Mouse (Mus musculus) ES-Bruce4 (cell line): ENCODE results near the gene Grin1.
A peak's percentile ranks its signal among the peaks of the same experiment; 100 is the strongest.

Experiments
- CTCF ChIP-seq: IDR thresholded peaks from one replicate; pipeline ENCODE4 v1.8.1; 2011; ENCODE audit warnings: low read depth, low read length
- EP300 ChIP-seq: IDR thresholded peaks from 2 replicates; pipeline ENCODE4 v1.6.1; 2011; ENCODE audit warnings: low read depth, low read length; ENCODE audit not compliant: insufficient read depth
- POLR2A ChIP-seq: IDR thresholded peaks from one replicate; pipeline ENCODE4 v1.8.1; 2011; ENCODE audit warnings: low read length; ENCODE audit not compliant: insufficient read depth

GRCm38 (mm10) chr2:25255284-25255779, 63.7 kb downstream of the Grin1 start, which contains the start of gene Tmem203:
- TF ChIP-seq POLR2A, result peak; percentile 66
- TF ChIP-seq CTCF, result no peak
- peak; percentile 78 for TF ChIP-seq EP300
